Mouse (Mus musculus) layer of hippocampus, postnatal 25 days (tissue): ENCODE measurements around the gene T2. TPM values are rescaled to one million over a fixed set of nuclear protein-coding genes. Genes with fewer than 3 reads are reported as not detected.

Source experiments
- DNase-seq, 2 experiments: peaks; one replicate each; pipeline ENCODE4 v3.0.0; 2022; ENCODE audit warnings: mixed read lengths in 2 of 2, low spot score in 1 of 2; ENCODE audit errors: extremely low spot score in 1 of 2
- total RNA-seq, 2 experiments: library from RNA; stranded (reverse); gene quantifications; 2 replicates each; pipeline ENCODE4 v1.2.3; 2021

The T2 gene
- total RNA-seq, 2 experiments from 2014 or later, result 0.34 to 0.82 TPM

DNA sequence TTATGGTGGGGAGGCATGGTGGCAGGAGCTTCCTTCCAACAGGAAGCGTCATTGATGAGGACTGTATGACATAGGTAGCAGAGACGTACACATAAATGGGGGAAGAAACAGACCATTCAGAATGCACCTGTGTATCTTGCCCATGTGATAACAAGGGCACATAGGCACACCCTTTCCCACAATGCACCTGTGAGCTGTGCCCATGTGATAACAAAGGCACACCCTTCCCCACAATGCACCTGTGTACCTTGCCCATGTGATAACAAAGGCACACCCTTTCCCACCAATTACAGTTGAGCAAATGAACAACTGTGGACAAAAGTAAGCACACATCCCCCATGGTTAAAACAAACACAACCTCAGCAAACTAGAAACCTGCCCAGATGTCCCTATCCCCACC is 54.5 kb downstream of the T2 start:
- no peak for DNase-seq

GRCm38 (mm10) chr17:8413656-8414055 is 57.9 kb downstream of the T2 start:
- no peak for DNase-seq

- DNase-seq, result no peak
These were observed 59.7 kb downstream of the T2 start for GRCm38 (mm10) chr17:8415533-8415932.

DNA sequence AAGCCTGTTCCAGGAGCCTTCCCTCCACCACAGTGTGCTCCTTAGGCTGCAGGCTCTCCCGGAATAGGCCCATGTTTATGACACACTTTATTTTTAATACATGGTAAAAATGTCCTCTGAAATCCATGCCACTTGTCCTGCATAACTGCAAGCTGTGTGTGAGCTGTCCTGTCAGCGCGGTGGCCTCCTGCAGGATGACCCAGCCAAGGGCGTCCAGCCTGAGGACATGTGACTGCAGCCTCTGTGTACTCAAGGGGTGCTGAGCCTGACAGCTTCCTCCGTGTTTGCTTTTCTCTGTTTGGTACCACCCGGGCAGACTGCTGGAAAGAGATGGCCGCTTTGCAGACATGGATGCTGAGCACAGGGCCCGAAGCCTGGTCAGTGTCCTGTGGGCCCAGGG is 61.1 kb downstream of the T2 start:
- no peak for DNase-seq

GRCm38 (mm10) chr17:8420739-8421138 is 64.9 kb downstream of the T2 start:
- no peak for DNase-seq

- DNase-seq, result no peak
These were observed 65.7 kb downstream of the T2 start for GRCm38 (mm10) chr17:8421517-8421916.

GRCm38 (mm10) chr17:8423283-8423682 is 67.5 kb downstream of the T2 start:
- DNase-seq, result peak in 1 of 2 experiments; percentile 60

DNA sequence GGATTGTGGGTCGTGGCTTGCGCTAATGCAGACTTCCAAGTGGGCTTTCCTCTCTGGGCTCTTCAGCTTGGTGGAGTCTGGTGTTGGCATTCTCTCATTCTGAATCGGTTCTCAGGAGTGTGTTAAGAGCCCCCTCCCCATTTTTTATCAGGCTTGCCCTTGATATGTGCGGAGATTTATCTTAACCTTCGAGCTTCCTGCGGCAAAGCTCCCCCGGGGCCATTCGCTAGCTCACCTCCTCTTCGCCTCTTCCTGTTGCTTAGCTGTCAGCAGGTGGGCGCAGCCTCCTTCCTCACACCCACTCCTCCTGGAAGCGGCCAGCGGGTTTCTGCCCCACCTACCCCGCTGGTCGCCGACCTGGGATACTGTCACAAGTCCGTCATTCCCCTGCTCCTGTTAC is 73.6 kb downstream of the T2 start:
- DNase-seq, result no peak

- no peak for DNase-seq
These were observed 74.1 kb downstream of the T2 start for GRCm38 (mm10) chr17:8429896-8430295.

DNA sequence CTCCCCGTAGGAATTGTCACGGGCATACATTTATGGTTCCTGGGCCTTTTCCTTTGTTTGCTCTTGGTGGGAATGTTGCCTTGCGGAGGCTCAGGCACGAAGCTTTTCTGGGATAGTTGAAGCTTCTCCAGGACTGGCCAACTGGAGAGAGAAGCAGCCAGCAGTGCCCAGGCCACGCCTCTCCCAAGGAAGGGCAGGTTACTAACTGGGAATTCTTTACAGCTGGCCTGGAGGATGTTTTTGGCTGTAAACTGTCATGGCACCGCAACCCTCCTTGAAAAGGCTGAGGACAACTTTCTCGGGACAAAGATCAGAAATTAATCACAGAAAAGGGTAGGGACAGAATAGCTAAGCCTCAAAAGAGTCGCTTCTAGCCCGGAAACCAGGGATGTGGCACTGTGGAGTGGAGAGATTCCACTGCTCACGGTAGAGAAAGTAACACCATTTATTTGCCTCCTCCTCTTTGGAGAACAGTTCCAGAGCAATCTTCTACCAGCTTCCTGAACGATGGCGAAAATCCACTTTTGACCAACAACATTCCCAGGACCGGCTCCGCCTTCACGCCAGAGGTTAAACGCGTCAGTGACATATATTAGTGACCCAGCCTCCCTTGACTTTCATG is 76.5 kb downstream of the T2 start:
- no peak for DNase-seq

DNA sequence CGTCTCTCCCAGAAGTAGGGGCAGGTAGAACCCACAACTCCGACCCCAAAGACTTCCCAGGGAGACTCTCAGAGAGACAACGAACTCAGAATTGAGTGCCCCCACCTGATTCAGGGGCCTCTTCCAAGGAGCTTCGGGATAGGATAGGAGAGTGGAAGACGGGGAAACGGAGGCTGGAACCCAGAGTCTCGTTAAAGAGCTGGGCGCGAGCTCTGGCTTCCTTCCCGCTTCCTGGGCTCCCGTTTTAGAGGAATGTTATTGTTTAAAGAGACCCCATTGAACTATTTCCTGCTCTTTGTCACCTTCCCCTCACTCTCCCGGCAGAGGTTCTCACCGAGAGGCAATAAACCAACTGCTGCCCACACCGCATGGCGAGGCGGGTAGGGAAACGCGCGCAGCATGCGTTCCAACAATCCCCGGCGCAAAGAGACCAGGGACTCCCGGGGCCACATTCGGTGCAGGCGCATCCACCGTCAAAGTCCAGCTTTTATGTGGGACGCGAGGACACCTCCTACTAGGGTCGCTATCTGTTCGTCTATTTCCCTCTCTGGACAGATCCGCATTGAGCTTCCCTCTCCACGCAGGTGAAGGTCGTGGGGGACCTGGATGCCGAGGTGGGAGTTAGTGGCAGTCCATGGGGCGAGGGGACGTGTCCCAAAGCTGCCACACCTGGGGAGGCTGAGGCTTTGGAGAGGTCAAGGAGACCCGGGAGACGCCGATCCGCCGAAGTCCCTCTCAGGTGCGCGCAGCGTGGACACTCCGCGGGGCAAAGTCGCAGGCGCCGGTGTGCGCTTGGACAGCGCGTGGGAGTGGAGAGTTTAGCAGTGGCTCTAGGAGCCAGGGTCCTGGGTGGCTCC is 77.6 kb downstream of the T2 start:
- no peak for DNase-seq

- no peak for DNase-seq
These were observed 78.5 kb downstream of the T2 start, which contains the start of gene T for GRCm38 (mm10) chr17:8433978-8434960. Gene T, plus strand, starts transcription at chr17:8434423.

GRCm38 (mm10) chr17:8436184-8436583 is 80.4 kb downstream of the T2 start:
- no peak for DNase-seq

DNA sequence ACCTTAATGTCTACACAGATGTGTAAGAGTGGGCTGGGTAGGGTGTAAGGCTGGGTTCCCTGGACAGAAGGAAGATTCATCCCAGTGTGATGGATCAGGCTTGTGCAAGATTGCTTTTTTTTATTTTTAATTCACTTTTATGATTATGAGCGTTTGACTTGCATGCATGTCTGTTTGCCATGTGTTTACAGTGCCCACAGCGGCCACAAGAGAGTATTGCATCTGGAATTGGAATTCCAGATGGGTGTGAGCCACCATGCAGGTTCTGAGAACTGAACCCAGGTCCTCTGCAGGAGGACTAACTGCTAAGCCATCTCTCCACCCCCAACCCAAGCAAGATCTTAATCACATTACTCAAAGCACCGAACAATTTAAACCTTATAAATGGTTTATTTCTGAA is 88.3 kb downstream of the T2 start:
- no peak for DNase-seq

DNA sequence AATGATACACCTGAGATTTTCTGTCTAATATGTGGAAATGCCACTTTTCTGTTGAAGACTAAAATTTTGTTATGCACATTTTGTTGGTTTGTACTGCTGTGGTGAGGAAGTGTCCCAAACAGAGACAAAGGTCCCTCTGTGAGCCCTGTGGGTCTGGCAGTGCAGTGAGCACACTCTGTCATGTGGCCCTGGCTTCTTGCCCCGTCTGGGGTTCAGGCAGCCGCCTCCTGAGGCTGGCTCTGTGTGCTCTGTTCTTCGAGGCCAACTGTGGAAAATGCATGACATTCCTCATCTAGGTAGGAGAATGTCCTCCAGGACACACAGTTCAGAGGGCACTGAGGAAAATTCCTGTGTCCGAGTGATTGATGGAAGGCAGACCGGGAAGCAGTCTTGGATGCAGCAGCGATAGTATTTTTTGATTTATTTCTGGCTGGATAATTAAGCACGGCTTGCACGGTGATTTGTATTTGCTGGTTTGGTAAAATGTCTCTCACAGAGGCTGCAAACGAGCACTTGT is 91.9 kb downstream of the T2 start:
- DNase-seq, result no peak

DNA sequence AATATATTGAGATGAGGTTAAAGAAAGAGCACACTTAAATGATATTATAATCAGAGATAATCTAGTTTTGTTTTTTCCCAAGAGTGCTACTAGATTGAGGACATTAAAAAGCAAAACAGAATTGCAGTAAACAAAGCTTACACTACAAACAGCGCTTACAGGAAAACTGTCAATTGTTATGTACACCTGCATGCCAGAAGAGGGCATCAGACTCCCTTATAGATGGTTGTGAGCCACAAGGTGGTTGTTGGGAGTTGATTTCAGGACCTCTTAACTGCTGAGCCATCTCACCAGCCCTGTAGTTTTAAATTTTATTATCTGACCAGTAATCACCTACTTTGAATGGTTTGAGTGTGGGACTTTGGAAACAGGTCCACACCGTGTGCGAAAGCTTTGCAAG is 92.5 kb downstream of the T2 start:
- no peak for DNase-seq

GRCm38 (mm10) chr17:8455196-8455595 is 99.4 kb downstream of the T2 start:
- DNase-seq, result no peak

GRCm38 (mm10) chr17:8455601-8456000 is 99.8 kb downstream of the T2 start:
- no peak for DNase-seq

GRCm38 (mm10) chr17:8456856-8457460 is 101.2 kb downstream of the T2 start:
- DNase-seq, result no peak

DNA sequence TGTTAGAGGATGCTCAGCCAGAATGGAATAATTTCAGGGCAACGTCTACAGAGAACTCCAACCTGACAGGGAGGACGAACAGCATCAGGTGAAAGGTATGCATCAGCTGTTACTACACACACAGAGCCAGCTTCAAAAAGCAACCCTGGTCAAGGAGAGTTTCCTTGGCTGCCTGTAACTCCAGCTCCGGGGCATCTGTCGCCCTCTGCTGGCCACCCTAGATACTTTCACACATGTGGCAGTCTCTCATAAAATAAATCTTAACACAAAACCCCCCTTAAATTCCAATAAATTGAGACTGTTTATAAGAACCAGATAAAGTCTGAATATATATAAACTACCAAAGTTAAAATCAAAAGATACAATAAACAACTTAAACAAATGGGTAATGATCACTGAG is 105.8 kb downstream of the T2 start:
- DNase-seq, result peak; percentile 29 to 73
